Mouse (Mus musculus) kidney, adult 2 months (tissue): Measurements from ENCODE around the gene Snrpb2. TPM values are rescaled to one million over a fixed set of nuclear protein-coding genes. Genes with fewer than 3 reads are reported as not detected.

Experiments used
- DNase-seq: peaks from one replicate; pipeline ENCODE4 v3.0.0; 2021
- H3K27ac ChIP-seq: fragments of 200-500 bp; 2 replicates; pipeline ENCODE4 v1.5.1; 2012; ENCODE audit warnings: low read depth, low read length, control low read depth, inconsistent platforms; ENCODE audit not compliant: insufficient read depth
- H3K27me3 ChIP-seq: fragments of 200-500 bp; replicated peaks from 2 replicates; pipeline ENCODE4 v1.6.1; 2012; ENCODE audit warnings: mild to moderate bottlenecking, moderate library complexity, low read length, inconsistent platforms; ENCODE audit not compliant: control insufficient read depth, insufficient read depth
- H3K36me3 ChIP-seq: fragments of 200-500 bp; 2 replicates; pipeline ENCODE4 v1.6.1; 2012; ENCODE audit warnings: mild to moderate bottlenecking, moderate library complexity, low read length, inconsistent platforms; ENCODE audit not compliant: control insufficient read depth, insufficient read depth
- H3K4me1 ChIP-seq: fragments of 200-500 bp; 2 replicates; pipeline ENCODE4 v1.6.1; 2011; ENCODE audit warnings: low read length; ENCODE audit not compliant: control insufficient read depth, insufficient read depth
- H3K4me3 ChIP-seq: fragments of 200-500 bp; 2 replicates; pipeline ENCODE4 v1.5.1; 2011; ENCODE audit warnings: mild to moderate bottlenecking, low read depth, low read length, control low read depth; ENCODE audit not compliant: insufficient read depth
- CTCF ChIP-seq: fragments of 200-500 bp; conservative IDR thresholded peaks from 2 replicates; pipeline ENCODE4 v1.5.1; 2011; ENCODE audit warnings: low read depth, mild to moderate bottlenecking, control low read depth, low read length, moderate library complexity, mixed read lengths; ENCODE audit not compliant: insufficient read depth, insufficient read length
- POLR2A ChIP-seq: fragments of 200-500 bp; IDR thresholded peaks from one replicate; pipeline ENCODE4 v1.6.1; 2011; ENCODE audit warnings: low read depth, low read length, control low read depth
- WGBS: fragments of 180-500 bp; shearing (Covaris S2); methylation state at CpG from one replicate; pipeline ENCODE4 v1.1.7; 2018; 5-methylcytosine and 5-hydroxymethylcytosine counted together
- polyA plus RNA-seq: library from polyadenylated mRNA; depleted of rRNA; stranded (reverse); fragments of >200 nt; gene quantifications from 2 replicates; pipeline ENCODE4 v1.2.3, GENCODE M21; 2012; rRNA removed

Snrpb2 gene
- 3.4 and 5.3 TPM in 2 replicates for polyA plus RNA-seq

DNA sequence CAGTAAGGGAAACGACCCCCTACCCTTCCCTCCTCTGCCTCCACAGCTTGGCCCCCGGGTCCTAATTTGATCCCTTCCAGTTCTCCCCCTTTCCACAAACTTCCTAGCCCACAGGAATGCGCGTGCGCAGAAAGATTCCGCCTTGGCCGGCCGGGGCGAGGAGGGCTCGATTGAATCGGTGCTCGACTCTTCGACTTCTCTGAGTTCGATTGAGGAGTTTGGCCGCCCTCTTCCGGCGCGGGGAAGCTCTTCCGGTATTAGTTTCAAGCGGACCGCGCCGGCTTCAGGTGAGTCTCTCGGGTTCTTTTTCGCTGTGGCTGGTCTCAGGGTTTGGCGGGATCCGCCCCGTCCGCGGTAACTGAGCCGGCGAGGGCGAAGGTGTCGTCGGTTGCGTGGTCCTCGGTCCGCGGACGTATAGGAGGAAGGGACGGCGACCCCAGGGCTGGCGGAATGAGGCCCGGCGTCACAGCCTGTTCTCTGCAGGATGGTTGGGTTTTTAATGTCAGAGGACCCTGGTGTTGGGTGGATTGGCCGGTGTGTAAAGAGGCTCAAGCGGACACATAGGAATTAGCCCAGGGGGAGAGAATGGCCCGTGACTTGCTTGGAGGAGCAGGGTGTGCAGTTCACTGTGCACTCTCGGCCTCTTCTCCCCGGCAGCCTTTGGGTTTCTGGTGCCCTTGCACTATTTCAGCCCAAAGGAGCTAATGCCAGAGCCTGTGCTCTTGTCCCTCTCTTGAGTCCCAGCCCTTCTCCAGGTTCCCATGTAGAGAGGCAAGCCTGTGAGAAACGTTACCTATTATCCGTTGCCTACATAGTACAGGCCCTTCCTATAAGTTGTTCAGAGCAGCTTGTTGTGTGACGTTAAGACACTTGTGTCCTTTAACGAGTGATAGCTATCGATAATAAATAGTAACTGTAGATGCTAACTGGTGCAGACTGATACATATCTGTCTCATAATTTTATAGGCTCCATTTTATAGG is at the start of gene Snrpb2:
TSS of gene Snrpb2 (plus strand) at position 228 of the 981 bp plus-strand sequence.
- DNase-seq: peak; percentile 93
- Histone ChIP-seq H3K27ac (peak within 1 kb of the TSS; percentile 30; the same call in 1 of the 2 replicates), H3K36me3 (no peaks in the 10 kb centered on the region), H3K4me3 (peak within 1 kb of the TSS; percentile 75), H3K27me3 (no peaks in the 10 kb centered on the region), H3K4me1 (peaks cover 4% of the 10 kb centered on the region; the same call in 1 of the 2 replicates)
- no peak for TF ChIP-seq POLR2A
- TF ChIP-seq CTCF: no peak
- 1% methylated on average over 55 of the region's 55 CpGs for WGBS

DNA sequence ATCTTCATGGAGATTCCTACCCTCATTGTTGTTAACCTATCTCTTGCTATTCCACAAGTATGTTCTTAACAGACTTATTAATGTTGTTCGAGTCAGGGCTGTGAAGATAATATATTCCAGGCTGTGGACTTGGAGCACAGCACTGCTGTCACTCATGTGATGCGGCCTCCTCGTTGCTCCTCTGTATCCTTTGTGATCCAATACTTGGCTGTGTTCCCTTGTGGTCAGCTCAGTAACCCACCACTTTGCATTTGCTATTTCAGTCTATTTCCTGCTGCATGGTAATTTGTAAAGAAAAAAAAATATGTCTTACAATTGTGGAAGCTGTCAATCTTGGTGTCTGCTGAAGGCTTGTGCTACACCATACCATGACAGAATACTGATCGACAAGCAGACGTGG is 49.8 kb upstream of the Snrpb2 start:
- Histone ChIP-seq H3K36me3 (no peaks in the 10 kb centered on the region), H3K27me3 (no peaks in the 10 kb centered on the region), H3K4me1 (no peaks in the 10 kb centered on the region), H3K4me3 (no peak overlapping the region), H3K27ac (no peak overlapping the region)
- no peak for TF ChIP-seq CTCF
- no peak for TF ChIP-seq POLR2A
- 70% methylated on average over 5 of the region's 5 CpGs for WGBS
- DNase-seq: no peak

DNA sequence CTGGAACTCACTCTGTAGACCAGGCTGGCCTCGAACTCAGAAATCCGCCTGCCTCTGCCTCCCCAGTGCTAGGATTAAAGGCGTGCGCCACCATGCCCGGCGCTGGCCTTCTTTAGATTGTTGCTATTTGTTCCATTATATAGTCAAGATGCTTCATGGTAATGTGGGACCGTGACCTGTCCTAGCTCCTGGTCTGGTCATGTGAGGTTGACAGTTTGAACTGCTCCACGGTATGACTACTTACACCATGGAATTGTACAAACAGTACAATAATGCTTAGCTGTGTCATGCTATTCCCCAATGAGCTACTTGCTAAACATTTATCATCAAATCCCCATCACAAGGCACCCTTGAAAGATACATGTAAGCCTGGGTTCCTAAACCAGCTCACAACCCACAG is 44.8 kb upstream of the Snrpb2 start:
- TF ChIP-seq CTCF (no peak), POLR2A (no peak)
- 88% methylated on average over 8 of the region's 8 CpGs for WGBS
- no peak overlapping the region for H3K27ac ChIP-seq

DNA sequence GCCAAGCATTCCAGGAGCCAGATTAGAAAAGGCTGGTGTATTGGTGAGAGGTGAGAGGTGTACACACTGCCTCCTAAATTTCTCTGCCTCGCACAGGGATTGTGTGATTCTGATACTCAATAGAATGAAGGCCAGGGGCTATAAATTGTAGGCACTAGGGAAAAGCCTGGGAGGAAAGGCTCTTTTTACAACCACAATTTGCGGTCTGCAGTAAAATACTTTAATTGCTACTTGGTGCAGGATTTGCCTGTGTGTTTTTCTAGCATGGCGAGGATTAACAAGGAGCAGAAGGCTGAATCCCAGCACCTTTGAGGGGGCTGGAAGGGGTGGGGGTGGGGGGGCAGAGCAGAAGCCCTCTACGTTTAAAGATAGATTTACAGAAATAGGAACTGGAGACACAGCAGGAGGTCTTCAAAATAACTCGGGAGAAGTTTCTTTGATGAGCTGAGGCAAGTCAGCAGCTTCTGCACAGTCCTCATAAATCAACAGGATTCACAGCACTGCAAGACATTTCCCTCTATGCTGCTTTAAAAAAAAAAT is 44.2 kb upstream of the Snrpb2 start:
- Histone ChIP-seq H3K27ac (no peak overlapping the region), H3K36me3 (no peaks in the 10 kb centered on the region), H3K4me3 (no peak overlapping the region), H3K27me3 (no peaks in the 10 kb centered on the region), H3K4me1 (no peaks in the 10 kb centered on the region)
- DNase-seq: no peak
- TF ChIP-seq POLR2A (no peak), CTCF (no peak)
- 13% methylated on average over 5 of the region's 5 CpGs for WGBS

More for the DNA sequence above, 44.8 kb upstream of the Snrpb2 start:
- no peak overlapping the region for H3K4me3 ChIP-seq
- H3K27me3 ChIP-seq: no peaks in the 10 kb centered on the region
- H3K4me1 ChIP-seq: no peaks in the 10 kb centered on the region
- no peak for DNase-seq
- no peaks in the 10 kb centered on the region for H3K36me3 ChIP-seq

DNA sequence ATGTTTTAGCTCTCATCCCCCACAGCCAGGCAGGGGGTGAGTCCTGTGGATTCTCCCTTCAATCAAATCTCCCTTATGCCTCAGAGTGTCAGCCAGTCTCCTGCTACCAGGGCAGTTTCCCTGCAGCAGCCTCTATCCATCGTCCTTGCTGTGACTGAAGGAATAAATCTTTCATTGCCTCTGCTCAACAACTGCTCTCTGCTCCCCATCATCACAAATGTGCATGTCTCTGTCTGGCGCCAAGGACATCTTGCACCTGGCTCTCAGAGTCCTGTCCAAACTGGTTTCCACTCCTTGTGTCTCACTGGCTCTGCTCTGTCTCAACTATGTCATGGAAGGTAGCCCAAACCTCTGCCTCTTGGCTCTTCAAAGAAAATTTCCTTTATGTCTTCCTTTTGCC is 43.1 kb upstream of the Snrpb2 start:
- Histone ChIP-seq H3K27ac (no peak overlapping the region), H3K4me1 (no peaks in the 10 kb centered on the region), H3K27me3 (no peaks in the 10 kb centered on the region), H3K36me3 (no peaks in the 10 kb centered on the region), H3K4me3 (no peak overlapping the region)
- no peak for TF ChIP-seq POLR2A
- TF ChIP-seq CTCF: no peak
- 23% methylated on average over 2 of the region's 2 CpGs for WGBS
- no peak for DNase-seq

DNA sequence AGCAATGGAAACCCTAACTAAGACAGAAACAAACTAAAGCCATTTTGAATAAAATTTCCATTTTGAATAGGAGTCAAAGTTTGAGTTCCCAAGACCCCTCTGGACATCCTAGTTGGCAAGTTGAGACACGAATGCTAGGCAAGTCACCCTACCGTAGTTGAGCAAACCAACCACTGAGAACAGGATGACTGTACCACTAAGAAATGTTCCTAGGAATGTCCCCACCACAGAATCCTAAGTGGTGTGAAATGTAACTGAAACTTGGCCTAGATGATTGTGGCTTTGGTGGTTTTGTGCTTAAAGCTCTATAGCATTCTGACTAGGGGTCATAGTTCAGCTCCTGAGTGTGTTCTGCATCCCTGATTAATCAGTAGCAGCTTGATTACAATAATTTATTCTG is 39.5 kb upstream of the Snrpb2 start:
- no peaks in the 10 kb centered on the region for H3K4me1 ChIP-seq
- no peak for TF ChIP-seq CTCF
- no peak for TF ChIP-seq POLR2A
- no peak overlapping the region for H3K27ac ChIP-seq
- no peaks in the 10 kb centered on the region for H3K27me3 ChIP-seq
- H3K4me3 ChIP-seq: no peak overlapping the region
- H3K36me3 ChIP-seq: no peaks in the 10 kb centered on the region
- DNase-seq: no peak
- 81% methylated on average over 2 of the region's 2 CpGs for WGBS

DNA sequence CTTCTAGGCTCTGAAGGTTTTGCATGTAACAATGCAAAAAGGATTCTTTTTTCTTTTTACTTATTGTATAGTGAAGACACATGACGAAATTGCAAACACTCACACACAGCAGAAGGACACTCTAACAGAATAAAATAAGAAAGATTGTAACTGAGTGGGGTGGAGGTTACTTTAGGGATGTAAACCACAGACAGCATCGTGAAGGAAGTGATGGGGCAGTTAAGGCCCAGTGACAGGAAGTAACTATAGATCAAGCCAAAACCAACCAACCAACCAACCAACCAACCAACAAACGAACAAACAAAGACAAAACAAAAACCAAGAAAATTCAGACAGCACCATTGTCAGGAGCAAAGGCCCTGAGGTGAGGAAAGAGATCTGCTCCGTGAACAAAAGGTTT is 38.6 kb upstream of the Snrpb2 start:
- Histone ChIP-seq H3K27ac (no peak overlapping the region), H3K4me1 (no peaks in the 10 kb centered on the region), H3K36me3 (no peaks in the 10 kb centered on the region), H3K4me3 (no peak overlapping the region), H3K27me3 (no peaks in the 10 kb centered on the region)
- TF ChIP-seq CTCF: no peak
- no peak for TF ChIP-seq POLR2A
- DNase-seq: no peak
- 79% methylated on average over 4 of the region's 4 CpGs for WGBS
